Mouse (Mus musculus): Measurements from ENCODE around the gene Gdpd1. TPM values are rescaled to one million over a fixed set of nuclear protein-coding genes. Genes with fewer than 3 reads are reported as not detected.

The Gdpd1 gene
- polyA plus RNA-seq, 1 experiment from 2014 or later = 19.5 TPM

DNA sequence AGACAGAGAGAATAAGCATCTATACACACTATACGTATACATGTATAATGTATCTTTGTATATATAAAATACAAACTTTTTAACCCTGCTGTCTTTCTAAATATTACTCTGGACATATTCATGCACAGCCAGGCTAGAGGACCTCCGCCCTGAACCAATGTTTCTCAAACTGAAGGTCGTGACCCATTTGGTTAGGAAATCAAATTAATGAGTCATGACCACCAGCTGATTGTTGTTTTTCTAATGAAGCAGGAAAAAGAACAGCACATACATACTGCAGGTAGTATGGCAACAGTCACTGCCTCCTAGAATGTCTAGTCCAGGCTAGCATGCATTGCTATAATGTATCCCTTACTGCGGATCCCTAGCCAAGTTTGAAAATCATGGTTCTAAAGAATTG, 82.6 kb downstream of the Gdpd1 start:
- H3K9me3 ChIP-seq (ENCODE audit: low read depth, low read length) = no peaks in the 10 kb centered on the region
- no peak overlapping the region for H3K9ac ChIP-seq
- 88% methylated on average over 4 of the region's 4 CpGs for WGBS
- H3K4me1 ChIP-seq (ENCODE audit: insufficient read depth) = 0 out of 2 replicates have a peak, but pooled peaks cover 6% of the 10 kb centered on the region
- H3K36me3 ChIP-seq (ENCODE audit: insufficient read depth) = no peaks in the 10 kb centered on the region
- DNase-seq (no peak), ATAC-seq (ENCODE audit: insufficient read depth) (no peak)
- H3K4me3 ChIP-seq (ENCODE audit: low read depth, low read length) = no peak overlapping the region
- H3K27me3 ChIP-seq (ENCODE audit: insufficient read depth, low read length) = no peaks in the 10 kb centered on the region
- H3K27ac ChIP-seq (ENCODE audit: low read depth) = no peak overlapping the region
- H3K4me2 ChIP-seq = peak overlapping the region; percentile 83
- TF ChIP-seq CTCF (IDR thresholded peaks at IDR 0.05; ENCODE audit: low read depth) = no peak

GRCm38 (mm10) chr11:86990309-86990708, 83.6 kb downstream of the Gdpd1 start:
- H3K4me1 ChIP-seq (ENCODE audit: insufficient read depth) = 0 out of 2 replicates have a peak, but pooled peaks cover 6% of the 10 kb centered on the region
- no peak overlapping the region for H3K4me3 ChIP-seq (ENCODE audit: low read depth, low read length)
- no peaks in the 10 kb centered on the region for H3K36me3 ChIP-seq (ENCODE audit: insufficient read depth)
- no peak overlapping the region for H3K9ac ChIP-seq
- no peaks in the 10 kb centered on the region for H3K27me3 ChIP-seq (ENCODE audit: insufficient read depth, low read length)
- no peak overlapping the region for H3K27ac ChIP-seq (ENCODE audit: low read depth)
- TF ChIP-seq CTCF (IDR thresholded peaks at IDR 0.05; ENCODE audit: low read depth) = no peak
- H3K4me2 ChIP-seq = no peak overlapping the region
- 66% methylated on average over 3 of the region's 3 CpGs for WGBS
- ATAC-seq (ENCODE audit: insufficient read depth) (no peak), DNase-seq (no peak)
- no peaks in the 10 kb centered on the region for H3K9me3 ChIP-seq (ENCODE audit: low read depth, low read length)

- TF ChIP-seq CTCF (IDR thresholded peaks at IDR 0.05; ENCODE audit: low read depth) = no peak
- Histone ChIP-seq H3K4me2 (no peak overlapping the region), H3K27me3 (ENCODE audit: insufficient read depth, low read length) (no peaks in the 10 kb centered on the region), H3K27ac (ENCODE audit: low read depth) (no peak overlapping the region), H3K9me3 (ENCODE audit: low read depth, low read length) (no peaks in the 10 kb centered on the region), H3K36me3 (ENCODE audit: insufficient read depth) (no peaks in the 10 kb centered on the region), H3K4me3 (ENCODE audit: low read depth, low read length) (no peak overlapping the region), H3K9ac (no peak overlapping the region), H3K4me1 (ENCODE audit: insufficient read depth) (no peaks in the 10 kb centered on the region)
- ATAC-seq (ENCODE audit: insufficient read depth) = no peak
- 86% methylated on average over 3 of the region's 3 CpGs for WGBS
- no peak for DNase-seq
Observed at GRCm38 (mm10) chr11:86984990-86985389, 88.9 kb downstream of the Gdpd1 start.

MicroRNA genes within 50 kb of the gene (microRNA counts, 519-probe panel; counts per million panel counts)
- 4,189 counts per million, percentile 86 among the panel's probes with 10 or more counts for microRNA mmu-miR-301a

Small RNA genes within 50 kb of the gene (microRNA-seq; reads per million reads assigned to microRNA genes)
- gene Mir301 (ENCODE audit: borderline number of aligned reads) = 1,455 reads per million, percentile 76 among the genes with 10 or more reads in this experiment

Other genes starting within 250 kb of the Gdpd1 start
- 6.8 and 7.0 TPM in 2 replicates for gene Ypel2, start 80.4 kb downstream of the Gdpd1 start, polyA plus RNA-seq (2014; fragmentation: Nextera tagmentation; extraction: Ambion mirVana)
- gene Smg8, start 12.7 kb upstream of the Gdpd1 start, polyA plus RNA-seq (2014; fragmentation: Nextera tagmentation; extraction: Ambion mirVana) = 20.9 and 21.0 TPM in 2 replicates
- gene Prr11, start 34.6 kb upstream of the Gdpd1 start, polyA plus RNA-seq (2014; fragmentation: Nextera tagmentation; extraction: Ambion mirVana) = 23.0 and 23.1 TPM in 2 replicates
- 75.2 and 81.7 TPM in 2 replicates for gene Ska2, start 35.2 kb upstream of the Gdpd1 start, polyA plus RNA-seq (2014; fragmentation: Nextera tagmentation; extraction: Ambion mirVana)
- gene Trim37, start 53.0 kb upstream of the Gdpd1 start, polyA plus RNA-seq (2014; fragmentation: Nextera tagmentation; extraction: Ambion mirVana) = 33.1 and 35.9 TPM in 2 replicates